Mouse (Mus musculus): ENCODE data around the gene Gm4131. TPM values are rescaled to one million over a fixed set of nuclear protein-coding genes. Genes with fewer than 3 reads are reported as not detected.

Gm4131 gene
- polyA plus RNA-seq, 1 experiment from 2014 or later: not detected

DNA sequence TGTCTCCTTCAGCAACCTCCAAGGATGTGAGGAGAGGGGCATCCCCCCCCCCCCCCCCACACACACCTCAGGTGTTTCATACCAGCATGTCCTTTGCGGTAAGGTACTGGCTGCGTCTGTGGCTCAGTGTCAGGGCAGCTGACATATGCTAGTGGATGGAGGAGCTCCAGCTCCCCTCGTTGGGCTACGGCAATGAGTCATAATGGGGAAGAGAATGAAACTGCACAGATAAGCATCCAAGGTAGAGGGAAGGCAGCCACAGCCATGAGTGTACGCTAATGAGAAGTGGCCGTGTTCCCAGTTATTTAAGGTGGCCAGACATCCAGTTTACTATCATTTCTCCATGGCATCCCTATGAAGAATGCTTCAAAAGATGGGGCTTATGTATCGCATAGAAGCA lies 78.5 kb downstream of the Gm4131 start:
- Histone ChIP-seq H3K36me3 (ENCODE audit: insufficient read depth) (no peaks in the 10 kb centered on the region), H3K9ac (no peak overlapping the region), H3K9me3 (ENCODE audit: low read depth, low read length) (no peaks in the 10 kb centered on the region), H3K27ac (ENCODE audit: low read depth) (no peak overlapping the region), H3K4me1 (ENCODE audit: insufficient read depth) (0 out of 2 replicates have a peak, but pooled peaks cover 2% of the 10 kb centered on the region), H3K4me2 (no peak overlapping the region), H3K27me3 (ENCODE audit: insufficient read depth, low read length) (no peaks in the 10 kb centered on the region), H3K4me3 (ENCODE audit: low read depth, low read length) (no peak overlapping the region)
- 86% methylated on average over 7 of the region's 7 CpGs for WGBS
- DNase-seq (no peak), ATAC-seq (ENCODE audit: insufficient read depth) (no peak)
- no peak for TF ChIP-seq CTCF (IDR thresholded peaks at IDR 0.05; ENCODE audit: low read depth)

DNA sequence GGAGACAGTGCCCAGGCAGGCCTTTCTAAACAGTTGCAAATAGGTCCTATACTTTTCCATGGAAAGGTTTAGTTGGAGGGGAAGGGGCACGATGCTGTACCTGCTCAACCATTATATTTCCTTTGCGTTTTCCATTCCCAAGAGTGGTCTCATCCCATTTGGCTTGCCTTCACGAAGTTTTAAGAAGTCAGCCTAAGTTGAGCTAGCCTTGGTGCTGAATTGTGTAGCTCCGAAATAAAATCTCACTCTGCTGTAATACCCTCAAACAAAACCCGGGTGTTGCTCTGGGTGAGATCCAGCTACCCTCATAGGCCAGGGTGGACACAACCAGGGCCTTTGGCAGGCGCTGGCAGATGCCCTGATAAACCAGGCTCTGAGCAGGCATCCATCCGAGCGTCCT lies 85.3 kb downstream of the Gm4131 start:
- WGBS: 34% methylated on average over 8 of the region's 8 CpGs
- no peak for TF ChIP-seq CTCF (IDR thresholded peaks at IDR 0.05; ENCODE audit: low read depth)
- Histone ChIP-seq H3K9me3 (ENCODE audit: low read depth, low read length) (no peaks in the 10 kb centered on the region), H3K4me2 (no peak overlapping the region), H3K36me3 (ENCODE audit: insufficient read depth) (no peaks in the 10 kb centered on the region), H3K27ac (ENCODE audit: low read depth) (no peak overlapping the region), H3K27me3 (ENCODE audit: insufficient read depth, low read length) (no peaks in the 10 kb centered on the region), H3K4me3 (ENCODE audit: low read depth, low read length) (no peak overlapping the region), H3K9ac (no peak overlapping the region), H3K4me1 (ENCODE audit: insufficient read depth) (no peaks in the 10 kb centered on the region)
- DNase-seq (peak; percentile 81), ATAC-seq (ENCODE audit: insufficient read depth) (no peak)

DNA sequence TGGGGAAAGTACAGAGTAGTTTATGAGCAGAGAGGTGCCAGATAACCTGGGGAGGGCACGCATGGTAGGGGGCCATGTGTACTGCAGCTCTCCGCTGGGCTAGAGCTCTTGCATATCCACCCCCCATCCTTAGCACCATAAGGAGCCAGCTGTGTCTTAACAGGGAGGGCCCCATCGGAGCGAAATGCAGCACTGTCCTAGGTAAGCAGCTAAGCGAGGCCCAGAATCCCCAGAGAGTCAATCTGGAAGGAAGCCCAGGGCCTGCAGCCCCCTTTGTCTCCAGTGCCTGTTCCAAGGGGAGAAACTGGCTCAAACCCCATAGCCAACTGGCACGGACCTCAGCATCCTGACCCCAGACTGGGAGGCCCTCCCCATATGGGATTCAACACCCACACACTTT lies 87.3 kb downstream of the Gm4131 start:
- Histone ChIP-seq H3K4me2 (no peak overlapping the region), H3K27ac (ENCODE audit: low read depth) (no peak overlapping the region), H3K27me3 (ENCODE audit: insufficient read depth, low read length) (no peaks in the 10 kb centered on the region), H3K9ac (no peak overlapping the region), H3K36me3 (ENCODE audit: insufficient read depth) (no peaks in the 10 kb centered on the region), H3K4me1 (ENCODE audit: insufficient read depth) (no peaks in the 10 kb centered on the region), H3K4me3 (ENCODE audit: low read depth, low read length) (no peak overlapping the region), H3K9me3 (ENCODE audit: low read depth, low read length) (no peaks in the 10 kb centered on the region)
- WGBS: 33% methylated on average over 6 of the region's 6 CpGs
- DNase-seq: no peak
- ATAC-seq (ENCODE audit: insufficient read depth): no peak
- TF ChIP-seq CTCF (IDR thresholded peaks at IDR 0.05; ENCODE audit: low read depth): no peak

DNA sequence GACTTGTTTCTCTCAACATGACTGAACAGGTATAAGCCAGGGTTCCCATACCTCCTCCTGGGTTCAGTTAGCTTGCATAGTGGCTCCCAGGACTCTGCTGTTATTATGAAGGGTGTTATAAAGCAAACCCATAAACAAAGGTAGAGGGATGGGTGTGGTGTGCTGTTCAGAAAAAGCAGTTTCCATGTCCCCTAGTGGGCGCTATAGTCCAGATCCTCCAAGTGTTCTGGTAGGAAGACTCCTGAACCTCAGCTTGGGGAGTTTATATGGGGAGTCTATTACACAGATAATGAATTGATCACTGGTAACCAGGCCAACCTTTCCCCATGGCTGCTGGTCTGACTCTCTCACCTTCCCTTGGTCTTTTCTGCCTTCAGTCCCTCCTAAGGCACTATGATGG lies 92.2 kb downstream of the Gm4131 start:
- Histone ChIP-seq H3K4me2 (no peak overlapping the region), H3K9ac (no peak overlapping the region), H3K9me3 (ENCODE audit: low read depth, low read length) (no peaks in the 10 kb centered on the region), H3K4me3 (ENCODE audit: low read depth, low read length) (no peak overlapping the region), H3K4me1 (ENCODE audit: insufficient read depth) (no peaks in the 10 kb centered on the region), H3K36me3 (ENCODE audit: insufficient read depth) (no peaks in the 10 kb centered on the region), H3K27ac (ENCODE audit: low read depth) (no peak overlapping the region), H3K27me3 (ENCODE audit: insufficient read depth, low read length) (no peaks in the 10 kb centered on the region)
- DNase-seq (no peak), ATAC-seq (ENCODE audit: insufficient read depth) (no peak)
- WGBS: 64% methylated on average over 1 of the region's 1 CpGs
- TF ChIP-seq CTCF (IDR thresholded peaks at IDR 0.05; ENCODE audit: low read depth): 0 out of 2 replicates have a peak, but pooled peaks have one; percentile 10

DNA sequence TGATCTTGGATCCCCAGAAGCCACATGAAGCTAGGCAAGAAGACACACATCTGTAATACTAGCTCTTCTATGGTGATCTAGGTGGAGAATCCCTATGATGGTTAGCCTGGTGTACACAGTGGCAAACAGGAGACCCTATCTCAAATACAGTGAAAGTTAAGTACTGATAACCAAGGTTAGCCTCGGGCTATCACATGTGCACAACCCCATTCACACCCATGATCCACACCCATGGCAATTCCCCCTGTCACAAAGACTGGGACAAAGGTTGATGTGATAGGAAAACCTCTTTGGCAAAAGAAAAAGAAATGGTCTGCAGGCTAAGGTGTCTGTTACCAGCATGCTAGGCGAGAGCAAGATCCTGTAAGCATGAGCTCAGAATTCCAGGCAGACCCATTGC lies 94.7 kb downstream of the Gm4131 start:
- no peaks in the 10 kb centered on the region for H3K4me1 ChIP-seq (ENCODE audit: insufficient read depth)
- DNase-seq (no peak), ATAC-seq (ENCODE audit: insufficient read depth) (no peak)
- no peak overlapping the region for H3K4me2 ChIP-seq
- H3K27me3 ChIP-seq (ENCODE audit: insufficient read depth, low read length): no peaks in the 10 kb centered on the region
- H3K27ac ChIP-seq (ENCODE audit: low read depth): no peak overlapping the region
- H3K36me3 ChIP-seq (ENCODE audit: insufficient read depth): no peaks in the 10 kb centered on the region
- no peak for TF ChIP-seq CTCF (IDR thresholded peaks at IDR 0.05; ENCODE audit: low read depth)
- H3K9me3 ChIP-seq (ENCODE audit: low read depth, low read length): no peaks in the 10 kb centered on the region
- no peak overlapping the region for H3K4me3 ChIP-seq (ENCODE audit: low read depth, low read length)
- 69% methylated on average over 2 of the region's 2 CpGs for WGBS
- no peak overlapping the region for H3K9ac ChIP-seq

DNA sequence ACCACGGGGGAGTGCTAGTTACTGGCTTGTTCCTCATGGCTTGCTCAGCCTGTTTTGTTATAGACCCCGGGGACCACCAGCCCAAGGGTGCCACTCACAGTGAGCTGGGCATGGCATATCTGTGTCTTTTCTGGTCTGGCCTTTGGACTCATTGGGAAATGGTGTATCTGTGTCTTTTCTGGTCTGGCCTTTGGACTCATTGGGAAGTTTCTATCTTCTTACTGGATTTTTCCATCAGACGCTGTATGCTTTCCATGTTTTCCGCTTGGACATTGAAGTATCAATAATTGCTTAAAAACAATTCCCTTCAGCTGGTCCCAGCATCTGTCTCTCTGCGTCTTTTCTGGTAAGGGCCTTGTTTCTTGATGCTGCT lies 98.0 kb downstream of the Gm4131 start:
- WGBS: 87% methylated on average over 5 of the region's 5 CpGs

DNA sequence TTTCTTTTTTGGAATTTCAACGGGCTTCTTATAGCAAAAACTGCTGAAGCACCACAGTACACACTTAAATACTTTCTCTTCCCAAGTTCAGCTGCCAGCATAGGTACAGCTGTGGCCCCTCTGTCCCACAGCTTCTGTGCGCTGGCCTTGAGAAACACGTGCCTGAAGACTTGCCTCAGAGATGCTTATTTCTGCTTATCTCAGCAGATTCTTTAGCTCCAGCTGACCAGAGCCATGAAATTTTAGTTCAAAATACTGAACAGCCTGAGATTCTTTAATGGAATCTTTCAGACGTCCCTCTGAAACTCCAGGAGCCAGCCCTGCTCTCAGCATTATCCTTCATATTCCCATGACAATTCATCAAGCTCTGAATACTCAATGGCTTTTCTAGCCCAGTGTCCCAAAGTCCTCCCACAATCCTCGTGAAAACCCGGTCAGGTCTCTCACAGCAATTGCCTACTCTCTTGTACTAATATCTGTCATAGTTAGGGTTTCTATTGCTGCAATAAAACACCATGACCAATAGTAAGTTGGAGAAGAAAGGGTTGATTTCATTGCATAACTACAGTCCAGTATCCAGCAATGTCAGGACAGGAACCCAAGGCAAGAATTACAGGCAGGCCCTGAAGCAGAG lies 98.5 kb downstream of the Gm4131 start:
- no peak for ATAC-seq (ENCODE audit: insufficient read depth)
- H3K9me3 ChIP-seq (ENCODE audit: low read depth, low read length): no peaks in the 10 kb centered on the region
- H3K27me3 ChIP-seq (ENCODE audit: insufficient read depth, low read length): no peaks in the 10 kb centered on the region
- 63% methylated on average over 6 of the region's 6 CpGs for WGBS
- no peak overlapping the region for H3K9ac ChIP-seq
- no peak overlapping the region for H3K4me3 ChIP-seq (ENCODE audit: low read depth, low read length)
- TF ChIP-seq CTCF (IDR thresholded peaks at IDR 0.05; ENCODE audit: low read depth): no peak
- no peak overlapping the region for H3K27ac ChIP-seq (ENCODE audit: low read depth)
- H3K36me3 ChIP-seq (ENCODE audit: insufficient read depth): no peaks in the 10 kb centered on the region
- H3K4me1 ChIP-seq (ENCODE audit: insufficient read depth): 0 out of 2 replicates have a peak, but pooled peaks cover 3% of the 10 kb centered on the region
- no peak for DNase-seq
- H3K4me2 ChIP-seq: no peak overlapping the region

More for the DNA sequence above, 98.0 kb downstream of the Gm4131 start:
- Histone ChIP-seq H3K36me3 (ENCODE audit: insufficient read depth) (no peaks in the 10 kb centered on the region), H3K4me1 (ENCODE audit: insufficient read depth) (0 out of 2 replicates have a peak, but pooled peaks cover 3% of the 10 kb centered on the region), H3K27ac (ENCODE audit: low read depth) (no peak overlapping the region), H3K9me3 (ENCODE audit: low read depth, low read length) (no peaks in the 10 kb centered on the region), H3K4me3 (ENCODE audit: low read depth, low read length) (no peak overlapping the region), H3K4me2 (no peak overlapping the region), H3K27me3 (ENCODE audit: insufficient read depth, low read length) (no peaks in the 10 kb centered on the region), H3K9ac (no peak overlapping the region)
- no peak for DNase-seq
- no peak for TF ChIP-seq CTCF (IDR thresholded peaks at IDR 0.05; ENCODE audit: low read depth)
- no peak for ATAC-seq (ENCODE audit: insufficient read depth)
